Mouse (Mus musculus) myocyte (in vitro differentiated cells): ENCODE measurements at regions not wholly inside any gene's neighbourhood (a gene's known extent, or its start where the extent isn't known, plus 50 kb on each side); places are given as distances from the start of the nearest gene placed in this dataset.

Experiments
- H3K27me3 ChIP-seq: one replicate; pipeline ENCODE4 v1.6.1; 2011; ENCODE audit not compliant: control insufficient read depth, insufficient read depth, insufficient read length
- H3K36me3 ChIP-seq: one replicate; pipeline ENCODE4 v1.6.1; 2011; ENCODE audit not compliant: control insufficient read depth, insufficient read depth
- H3K4me2 ChIP-seq: one replicate; pipeline ENCODE4 v1.6.1; 2011; ENCODE audit warnings: low read depth, control low read depth
- H3K4me3 ChIP-seq: one replicate; pipeline ENCODE4 v1.5.1; 2011; ENCODE audit warnings: mild to moderate bottlenecking, control low read depth, moderate library complexity
- H3K79me2 ChIP-seq: one replicate; pipeline ENCODE4 v1.6.1; 2011; ENCODE audit not compliant: control insufficient read depth, insufficient read depth
- H3ac ChIP-seq: one replicate; pipeline ENCODE4 v1.6.1; 2011; ENCODE audit not compliant: control insufficient read depth, insufficient read length
- CEBPB ChIP-seq: IDR thresholded peaks from 2 replicates; pipeline ENCODE4 v1.6.1; 2011; ENCODE audit warnings: mild to moderate bottlenecking, moderate library complexity; ENCODE audit not compliant: poor library complexity, insufficient read depth, severe bottlenecking
- E2F4 ChIP-seq: IDR thresholded peaks from one replicate; pipeline ENCODE4 v1.6.1; 2011; ENCODE audit warnings: mild to moderate bottlenecking, control low read depth, moderate library complexity; ENCODE audit not compliant: insufficient read depth
- MAX ChIP-seq: IDR thresholded peaks from one replicate; pipeline ENCODE4 v1.6.1; 2011; ENCODE audit warnings: low read depth, mild to moderate bottlenecking, control low read depth
- MYOD1 ChIP-seq, 3 experiments: IDR thresholded peaks; one replicate each; pipeline ENCODE4 v1.6.1; 2011; ENCODE audit warnings: control low read depth in 2 of 3, low read depth in 2 of 3, mild to moderate bottlenecking in 2 of 3, moderate library complexity in 1 of 3; ENCODE audit not compliant: insufficient read length in 2 of 3, control insufficient read depth in 1 of 3
- MYOG ChIP-seq, 3 experiments: IDR thresholded peaks; one replicate each; pipeline ENCODE4 v1.6.1; 2011; ENCODE audit warnings: control low read depth in 2 of 3, low read depth in 2 of 3, mild to moderate bottlenecking in 2 of 3; ENCODE audit not compliant: insufficient read length in 2 of 3, control insufficient read depth in 1 of 3, insufficient read depth in 1 of 3
- POLR2A ChIP-seq: IDR thresholded peaks from one replicate; pipeline ENCODE4 v1.6.1; 2011; ENCODE audit warnings: low read depth, mild to moderate bottlenecking, control low read depth, moderate library complexity; ENCODE audit not compliant: insufficient read length
- POLR2AphosphoS2 ChIP-seq: IDR thresholded peaks from one replicate; pipeline ENCODE4 v1.6.1; 2011; ENCODE audit warnings: low read depth, control low read depth; ENCODE audit not compliant: insufficient read length
- REST ChIP-seq: IDR thresholded peaks from one replicate; pipeline ENCODE4 v1.6.1; 2011; ENCODE audit warnings: mild to moderate bottlenecking, control low read depth, moderate library complexity; ENCODE audit not compliant: insufficient read depth, insufficient read length
- SRF ChIP-seq: IDR thresholded peaks from one replicate; pipeline ENCODE4 v1.6.1; 2011; ENCODE audit warnings: low read depth; ENCODE audit not compliant: control insufficient read depth, insufficient read length
- TCF12 ChIP-seq: IDR thresholded peaks from one replicate; pipeline ENCODE4 v1.6.1; 2011; ENCODE audit warnings: mild to moderate bottlenecking, control low read depth; ENCODE audit not compliant: poor library complexity, insufficient read depth, severe bottlenecking
- TCF3 ChIP-seq: IDR thresholded peaks from one replicate; pipeline ENCODE4 v1.6.1; 2011; ENCODE audit warnings: low read depth, control low read depth; ENCODE audit not compliant: insufficient read length
- USF1 ChIP-seq: IDR thresholded peaks from one replicate; pipeline ENCODE4 v1.6.1; 2011; ENCODE audit warnings: low read depth, mild to moderate bottlenecking, control low read depth, moderate library complexity

- H3K4me2 ChIP-seq = no peak overlapping the region
- no peak for TF ChIP-seq E2F4
- no peak for TF ChIP-seq MAX
- TF ChIP-seq TCF3 = no peak
- TF ChIP-seq CEBPB = no peak
- no peak for TF ChIP-seq MYOD1 (IDR thresholded peaks at IDR 0.05; ENCODE audit: control insufficient read depth in 1 of 3, insufficient read length in 2 of 3, low read depth in 2 of 3)
- TF ChIP-seq SRF = no peak
- no peak for TF ChIP-seq POLR2A
- no peak for TF ChIP-seq MYOG (IDR thresholded peaks at IDR 0.05; ENCODE audit: control insufficient read depth in 1 of 3, insufficient read depth in 1 of 3, insufficient read length in 2 of 3, low read depth in 2 of 3)
- TF ChIP-seq TCF12 = no peak
- TF ChIP-seq POLR2AphosphoS2 = no peak
- H3K4me3 ChIP-seq = no peak overlapping the region
Measured at GRCm38 (mm10) chr4:47796977-47797376, 248.0 kb upstream of the Nr4a3 start.

DNA sequence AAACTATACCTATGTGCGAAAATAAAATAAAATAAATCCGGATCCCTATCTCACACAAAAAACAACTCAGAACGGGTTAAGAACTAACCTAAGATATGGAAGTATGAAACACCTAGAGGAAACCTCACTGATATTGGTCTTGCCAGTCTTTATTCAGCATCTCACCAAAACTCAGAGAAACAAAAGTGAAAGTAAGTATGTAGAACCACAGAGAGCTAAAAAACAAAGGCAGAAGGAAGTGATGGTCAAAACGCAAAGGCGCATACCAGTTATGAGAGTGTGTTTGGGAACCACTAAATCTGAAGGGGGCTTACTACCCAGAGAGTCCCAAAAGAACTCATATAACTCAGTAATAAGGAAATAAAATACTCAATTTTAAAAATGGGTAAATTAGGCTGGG lies 245.8 kb upstream of the Nr4a3 start:
- H3ac ChIP-seq = no peak overlapping the region
- H3K27me3 ChIP-seq = no peaks in the 10 kb centered on the region
- no peaks in the 10 kb centered on the region for H3K79me2 ChIP-seq
- H3K4me3 ChIP-seq = no peak overlapping the region
- TF ChIP-seq MYOG (IDR thresholded peaks at IDR 0.05; ENCODE audit: control insufficient read depth in 1 of 3, insufficient read depth in 1 of 3, insufficient read length in 2 of 3, low read depth in 2 of 3) (no peak), MAX (no peak), SRF (no peak), CEBPB (no peak), TCF12 (no peak), MYOD1 (IDR thresholded peaks at IDR 0.05; ENCODE audit: control insufficient read depth in 1 of 3, insufficient read length in 2 of 3, low read depth in 2 of 3) (no peak), TCF3 (no peak), E2F4 (no peak), POLR2A (no peak), USF1 (no peak), POLR2AphosphoS2 (no peak)
- H3K4me2 ChIP-seq = no peak overlapping the region
- H3K36me3 ChIP-seq = no peaks in the 10 kb centered on the region

More at GRCm38 (mm10) chr4:47796977-47797376, 248.0 kb upstream of the Nr4a3 start:
- Histone ChIP-seq H3K79me2 (no peaks in the 10 kb centered on the region), H3K36me3 (no peaks in the 10 kb centered on the region), H3K27me3 (no peaks in the 10 kb centered on the region), H3ac (no peak overlapping the region)

DNA sequence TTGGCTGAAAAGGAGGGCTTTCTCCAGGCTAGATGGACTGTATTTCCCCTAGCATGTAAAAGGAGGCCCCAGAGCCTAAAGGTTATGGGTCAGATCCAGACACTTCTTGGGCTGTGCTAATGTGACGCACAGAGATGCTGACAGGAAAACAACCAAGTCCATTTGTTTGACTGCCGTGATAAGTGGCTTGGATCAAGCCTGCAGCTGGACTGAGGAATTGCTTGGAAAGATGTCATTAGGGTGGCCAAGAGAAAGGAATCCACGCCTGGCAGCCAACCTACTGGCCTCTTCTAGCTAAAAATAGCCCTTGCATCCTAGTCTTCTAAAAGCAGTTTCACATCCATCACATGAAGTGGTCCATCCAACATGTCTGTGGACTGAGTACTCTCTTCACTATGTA lies 241.8 kb upstream of the Nr4a3 start:
- Histone ChIP-seq H3K4me2 (no peak overlapping the region), H3K27me3 (no peaks in the 10 kb centered on the region), H3K79me2 (no peaks in the 10 kb centered on the region), H3K36me3 (no peaks in the 10 kb centered on the region), H3K4me3 (no peak overlapping the region), H3ac (no peak overlapping the region)
- TF ChIP-seq REST = no peak
- no peak for TF ChIP-seq MYOG (IDR thresholded peaks at IDR 0.05; ENCODE audit: control insufficient read depth in 1 of 3, insufficient read depth in 1 of 3, insufficient read length in 2 of 3, low read depth in 2 of 3)

DNA sequence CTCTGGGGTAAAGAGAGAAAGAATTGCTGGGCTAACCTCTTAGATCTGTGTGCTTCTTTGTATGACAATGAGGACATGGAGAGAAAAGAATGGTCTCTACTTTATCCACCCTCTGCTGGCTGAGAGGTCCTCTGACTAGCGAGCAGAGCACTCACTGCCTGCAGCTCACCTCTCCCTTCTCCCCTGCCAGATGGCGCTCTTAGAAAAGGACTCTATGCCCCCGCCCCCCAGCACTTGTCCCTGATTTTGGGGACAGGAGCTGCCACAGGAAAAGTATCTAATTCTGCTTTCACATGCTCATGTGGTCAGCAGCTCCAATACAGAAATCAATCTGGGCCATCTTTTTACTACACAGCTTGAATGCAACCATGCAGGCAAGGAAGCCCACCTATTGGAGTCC lies 237.1 kb upstream of the Nr4a3 start:
- TF ChIP-seq MYOD1 (IDR thresholded peaks at IDR 0.05; ENCODE audit: control insufficient read depth in 1 of 3, insufficient read length in 2 of 3, low read depth in 2 of 3) (no peak), TCF3 (no peak), POLR2AphosphoS2 (no peak), CEBPB (no peak), MAX (no peak), E2F4 (no peak), SRF (no peak), TCF12 (no peak), REST (no peak), POLR2A (no peak), MYOG (IDR thresholded peaks at IDR 0.05; ENCODE audit: control insufficient read depth in 1 of 3, insufficient read depth in 1 of 3, insufficient read length in 2 of 3, low read depth in 2 of 3) (no peak), USF1 (no peak)
- Histone ChIP-seq H3ac (no peak overlapping the region), H3K4me3 (no peak overlapping the region), H3K27me3 (no peaks in the 10 kb centered on the region), H3K36me3 (no peaks in the 10 kb centered on the region), H3K79me2 (no peaks in the 10 kb centered on the region), H3K4me2 (no peak overlapping the region)

DNA sequence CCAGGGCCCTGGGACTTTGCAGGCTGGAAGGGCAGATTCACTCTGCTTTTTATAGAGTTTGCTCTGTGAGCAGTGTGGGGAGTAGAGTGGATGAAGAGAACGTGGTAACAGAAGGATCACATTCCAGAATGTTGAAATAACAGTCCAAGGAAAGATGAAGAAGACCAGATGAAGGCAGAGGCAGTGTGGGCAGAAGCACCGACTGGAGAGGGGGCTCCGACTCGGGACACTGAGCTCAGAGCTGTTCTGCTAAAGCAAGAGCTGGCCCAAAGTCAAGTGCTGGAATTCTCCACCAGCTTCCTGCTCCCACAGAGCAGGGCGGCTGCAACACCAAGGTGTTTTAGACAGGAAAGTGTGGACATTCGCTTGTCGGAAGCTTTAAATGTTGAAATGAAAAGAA lies 230.9 kb upstream of the Nr4a3 start:
- no peaks in the 10 kb centered on the region for H3K79me2 ChIP-seq
- no peak for TF ChIP-seq POLR2AphosphoS2
- no peak for TF ChIP-seq MYOD1 (IDR thresholded peaks at IDR 0.05; ENCODE audit: control insufficient read depth in 1 of 3, insufficient read length in 2 of 3, low read depth in 2 of 3)
- TF ChIP-seq SRF = no peak
- no peak for TF ChIP-seq MYOG (IDR thresholded peaks at IDR 0.05; ENCODE audit: control insufficient read depth in 1 of 3, insufficient read depth in 1 of 3, insufficient read length in 2 of 3, low read depth in 2 of 3)
- TF ChIP-seq POLR2A = no peak
- TF ChIP-seq TCF3 = no peak
- no peak for TF ChIP-seq CEBPB
- no peaks in the 10 kb centered on the region for H3K27me3 ChIP-seq
- no peaks in the 10 kb centered on the region for H3K36me3 ChIP-seq
- H3K4me2 ChIP-seq = no peak overlapping the region
- no peak overlapping the region for H3K4me3 ChIP-seq
- no peak overlapping the region for H3ac ChIP-seq
